Mouse (Mus musculus) bone marrow, adult 2 months (tissue): ENCODE results near the gene Gm29133.

Experiments
- CTCF ChIP-seq: fragments of 200-500 bp; IDR thresholded peaks from 2 replicates; pipeline ENCODE4 v1.5.1; 2011; ENCODE audit warnings: low read length, control low read depth; ENCODE audit not compliant: control insufficient read depth, insufficient read depth
- POLR2A ChIP-seq: fragments of 200-500 bp; IDR thresholded peaks from 2 replicates; pipeline ENCODE4 v1.6.1; 2011; ENCODE audit warnings: low read depth, mild to moderate bottlenecking, control low read depth, low read length, borderline replicate concordance; ENCODE audit not compliant: control insufficient read depth

- no peak for TF ChIP-seq CTCF
- no peak for TF ChIP-seq POLR2A
Measured at GRCm38 (mm10) chr3:75720663-75721062, 27.3 kb upstream of the Gm29133 start.
